Mouse (Mus musculus): Measurements from ENCODE around the gene Rprd1b. TPM values are rescaled to one million over a fixed set of nuclear protein-coding genes. Genes with fewer than 3 reads are reported as not detected.

Rprd1b gene
- polyA plus RNA-seq, 1 experiment, result 11.6 TPM

DNA sequence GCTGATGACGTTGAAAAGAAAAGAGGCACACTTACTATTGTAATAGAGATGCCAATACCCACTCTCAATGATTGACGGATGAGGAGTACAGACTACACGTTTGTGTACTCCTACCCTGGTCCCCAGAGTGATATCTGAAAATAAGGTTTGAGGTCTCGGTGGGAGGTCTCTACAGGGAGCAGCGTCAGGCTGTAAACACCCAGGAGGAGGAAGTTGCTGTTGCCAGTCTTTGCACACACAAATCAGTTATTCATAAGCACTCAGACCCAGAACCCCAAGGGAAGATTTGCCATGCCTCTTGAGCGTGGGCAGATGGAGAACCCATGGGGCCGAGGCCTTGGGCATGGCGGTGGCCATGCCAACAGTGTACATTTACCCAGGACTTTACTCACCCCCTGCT lies 56.2 kb downstream of the Rprd1b start:
- TF ChIP-seq MYOD1 (IDR thresholded peaks at IDR 0.05; ENCODE audit: control insufficient read depth in 1 of 3, insufficient read length in 2 of 3, low read depth in 2 of 3) (no peak), POLR2AphosphoS2 (IDR thresholded peaks at IDR 0.05; ENCODE audit: insufficient read length, low read depth) (no peak), REST (IDR thresholded peaks at IDR 0.05; ENCODE audit: insufficient read depth, insufficient read length) (no peak), USF1 (IDR thresholded peaks at IDR 0.05; ENCODE audit: low read depth) (no peak), MAX (IDR thresholded peaks at IDR 0.05; ENCODE audit: low read depth) (no peak), POLR2A (IDR thresholded peaks at IDR 0.05; ENCODE audit: insufficient read length, low read depth) (no peak), SRF (IDR thresholded peaks at IDR 0.05; ENCODE audit: control insufficient read depth, insufficient read length, low read depth) (no peak), TCF12 (IDR thresholded peaks at IDR 0.05; ENCODE audit: insufficient read depth, poor library complexity, severe bottlenecking) (no peak), TCF3 (IDR thresholded peaks at IDR 0.05; ENCODE audit: insufficient read length, low read depth) (no peak), MYOG (IDR thresholded peaks at IDR 0.05; ENCODE audit: control insufficient read depth in 1 of 3, insufficient read depth in 1 of 3, insufficient read length in 2 of 3, low read depth in 2 of 3) (no peak), CEBPB (IDR thresholded peaks at IDR 0.05; ENCODE audit: insufficient read depth, poor library complexity, severe bottlenecking) (no peak), E2F4 (IDR thresholded peaks at IDR 0.05; ENCODE audit: insufficient read depth) (no peak)
- no peaks in the 10 kb centered on the region for H3K79me2 ChIP-seq (ENCODE audit: control insufficient read depth, insufficient read depth)
- no peaks in the 10 kb centered on the region for H3K27me3 ChIP-seq (ENCODE audit: control insufficient read depth, insufficient read depth, insufficient read length)
- H3K4me3 ChIP-seq, result no peak overlapping the region
- H3K4me2 ChIP-seq (ENCODE audit: low read depth), result no peak overlapping the region
- no peaks in the 10 kb centered on the region for H3K36me3 ChIP-seq (ENCODE audit: control insufficient read depth, insufficient read depth)
- H3ac ChIP-seq (ENCODE audit: control insufficient read depth, insufficient read length), result no peak overlapping the region

DNA sequence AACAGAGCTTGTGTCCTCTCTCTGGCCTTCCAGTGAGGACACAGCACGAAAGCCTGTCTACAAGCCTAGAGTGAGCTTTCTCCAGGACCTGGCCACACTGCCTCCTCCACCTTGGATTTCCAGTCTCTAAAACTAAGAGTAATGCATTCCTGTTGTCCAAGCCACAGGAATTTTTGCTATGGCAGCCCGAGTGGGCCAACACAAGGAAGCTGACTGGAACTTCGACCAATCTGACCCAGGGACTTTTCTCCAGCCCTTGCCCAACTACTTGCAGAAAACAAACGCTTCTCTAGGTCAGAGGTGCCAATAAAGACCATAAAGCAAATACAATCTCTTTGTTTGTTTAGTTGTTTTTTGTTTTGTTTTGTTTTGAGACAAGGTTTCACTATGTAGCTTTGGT lies 61.8 kb downstream of the Rprd1b start:
- H3K4me2 ChIP-seq (ENCODE audit: low read depth), result no peak overlapping the region
- no peak overlapping the region for H3ac ChIP-seq (ENCODE audit: control insufficient read depth, insufficient read length)
- no peaks in the 10 kb centered on the region for H3K27me3 ChIP-seq (ENCODE audit: control insufficient read depth, insufficient read depth, insufficient read length)
- TF ChIP-seq USF1 (IDR thresholded peaks at IDR 0.05; ENCODE audit: low read depth) (no peak), POLR2A (IDR thresholded peaks at IDR 0.05; ENCODE audit: insufficient read length, low read depth) (no peak), TCF12 (IDR thresholded peaks at IDR 0.05; ENCODE audit: insufficient read depth, poor library complexity, severe bottlenecking) (no peak), E2F4 (IDR thresholded peaks at IDR 0.05; ENCODE audit: insufficient read depth) (no peak), MYOG (IDR thresholded peaks at IDR 0.05; ENCODE audit: control insufficient read depth in 1 of 3, insufficient read depth in 1 of 3, insufficient read length in 2 of 3, low read depth in 2 of 3) (no peak)
- no peaks in the 10 kb centered on the region for H3K36me3 ChIP-seq (ENCODE audit: control insufficient read depth, insufficient read depth)
- H3K4me3 ChIP-seq, result no peak overlapping the region
- H3K79me2 ChIP-seq (ENCODE audit: control insufficient read depth, insufficient read depth), result no peaks in the 10 kb centered on the region

DNA sequence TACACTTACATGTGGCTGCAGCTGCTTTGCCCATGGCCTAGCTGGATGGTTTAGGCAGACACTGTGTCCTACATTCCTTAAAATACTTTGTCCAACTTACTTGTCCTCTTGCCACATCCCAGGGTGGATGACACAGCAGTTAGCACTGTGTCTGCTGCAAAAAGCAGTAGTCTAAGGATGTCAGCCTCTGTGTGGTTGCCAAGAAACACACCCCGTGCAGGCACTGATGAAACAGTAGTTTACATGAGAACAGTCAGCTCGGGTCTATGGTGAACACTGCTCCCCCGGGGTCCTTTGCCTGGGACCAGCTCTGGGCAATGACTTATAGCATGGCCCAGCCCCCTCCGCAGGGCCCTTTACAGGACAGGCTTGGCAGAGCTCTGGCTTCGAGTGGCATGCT lies 65.0 kb downstream of the Rprd1b start:
- Histone ChIP-seq H3K79me2 (ENCODE audit: control insufficient read depth, insufficient read depth) (no peaks in the 10 kb centered on the region), H3K4me3 (no peak overlapping the region), H3K36me3 (ENCODE audit: control insufficient read depth, insufficient read depth) (no peaks in the 10 kb centered on the region), H3K4me2 (ENCODE audit: low read depth) (no peak overlapping the region), H3ac (ENCODE audit: control insufficient read depth, insufficient read length) (no peak overlapping the region), H3K27me3 (ENCODE audit: control insufficient read depth, insufficient read depth, insufficient read length) (no peaks in the 10 kb centered on the region)
- TF ChIP-seq USF1 (IDR thresholded peaks at IDR 0.05; ENCODE audit: low read depth) (no peak), MAX (IDR thresholded peaks at IDR 0.05; ENCODE audit: low read depth) (no peak), TCF3 (IDR thresholded peaks at IDR 0.05; ENCODE audit: insufficient read length, low read depth) (no peak), POLR2A (IDR thresholded peaks at IDR 0.05; ENCODE audit: insufficient read length, low read depth) (no peak), POLR2AphosphoS2 (IDR thresholded peaks at IDR 0.05; ENCODE audit: insufficient read length, low read depth) (no peak), MYOG (IDR thresholded peaks at IDR 0.05; ENCODE audit: control insufficient read depth in 1 of 3, insufficient read depth in 1 of 3, insufficient read length in 2 of 3, low read depth in 2 of 3) (no peak), MYOD1 (IDR thresholded peaks at IDR 0.05; ENCODE audit: control insufficient read depth in 1 of 3, insufficient read length in 2 of 3, low read depth in 2 of 3) (peak in 1 of 3 experiments; percentile 34)

DNA sequence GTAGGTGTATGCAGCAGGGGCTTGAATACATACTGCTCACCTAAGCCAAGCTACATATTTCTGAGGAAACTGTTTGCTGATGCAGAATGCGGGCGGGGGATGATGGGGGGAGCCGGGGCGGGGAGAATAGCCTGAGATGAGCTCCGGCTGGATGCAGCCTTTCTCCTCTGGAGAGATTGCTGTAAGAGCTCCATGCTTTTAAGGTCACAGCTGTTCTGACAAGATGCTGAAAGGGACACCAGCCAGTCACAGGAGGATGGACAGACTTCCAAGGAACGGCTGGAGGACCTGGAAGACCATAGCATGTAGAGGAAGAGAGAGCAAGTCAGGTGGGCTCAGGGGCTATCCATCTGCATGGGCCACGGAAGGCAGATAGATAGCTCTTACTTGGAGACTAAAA lies 66.0 kb downstream of the Rprd1b start:
- H3K36me3 ChIP-seq (ENCODE audit: control insufficient read depth, insufficient read depth), result no peaks in the 10 kb centered on the region
- no peak overlapping the region for H3K4me2 ChIP-seq (ENCODE audit: low read depth)
- no peak overlapping the region for H3K4me3 ChIP-seq
- H3K27me3 ChIP-seq (ENCODE audit: control insufficient read depth, insufficient read depth, insufficient read length), result no peaks in the 10 kb centered on the region
- H3ac ChIP-seq (ENCODE audit: control insufficient read depth, insufficient read length), result no peak overlapping the region
- no peaks in the 10 kb centered on the region for H3K79me2 ChIP-seq (ENCODE audit: control insufficient read depth, insufficient read depth)
- TF ChIP-seq USF1 (IDR thresholded peaks at IDR 0.05; ENCODE audit: low read depth), result no peak
- no peak for TF ChIP-seq REST (IDR thresholded peaks at IDR 0.05; ENCODE audit: insufficient read depth, insufficient read length)
- no peak for TF ChIP-seq CEBPB (IDR thresholded peaks at IDR 0.05; ENCODE audit: insufficient read depth, poor library complexity, severe bottlenecking)
- TF ChIP-seq E2F4 (IDR thresholded peaks at IDR 0.05; ENCODE audit: insufficient read depth), result no peak
- no peak for TF ChIP-seq TCF12 (IDR thresholded peaks at IDR 0.05; ENCODE audit: insufficient read depth, poor library complexity, severe bottlenecking)
- TF ChIP-seq SRF (IDR thresholded peaks at IDR 0.05; ENCODE audit: control insufficient read depth, insufficient read length, low read depth), result no peak
- no peak for TF ChIP-seq TCF3 (IDR thresholded peaks at IDR 0.05; ENCODE audit: insufficient read length, low read depth)
- no peak for TF ChIP-seq MYOD1 (IDR thresholded peaks at IDR 0.05; ENCODE audit: control insufficient read depth in 1 of 3, insufficient read length in 2 of 3, low read depth in 2 of 3)
- no peak for TF ChIP-seq MAX (IDR thresholded peaks at IDR 0.05; ENCODE audit: low read depth)
- TF ChIP-seq MYOG (IDR thresholded peaks at IDR 0.05; ENCODE audit: control insufficient read depth in 1 of 3, insufficient read depth in 1 of 3, insufficient read length in 2 of 3, low read depth in 2 of 3), result no peak
- no peak for TF ChIP-seq POLR2AphosphoS2 (IDR thresholded peaks at IDR 0.05; ENCODE audit: insufficient read length, low read depth)
- no peak for TF ChIP-seq POLR2A (IDR thresholded peaks at IDR 0.05; ENCODE audit: insufficient read length, low read depth)

DNA sequence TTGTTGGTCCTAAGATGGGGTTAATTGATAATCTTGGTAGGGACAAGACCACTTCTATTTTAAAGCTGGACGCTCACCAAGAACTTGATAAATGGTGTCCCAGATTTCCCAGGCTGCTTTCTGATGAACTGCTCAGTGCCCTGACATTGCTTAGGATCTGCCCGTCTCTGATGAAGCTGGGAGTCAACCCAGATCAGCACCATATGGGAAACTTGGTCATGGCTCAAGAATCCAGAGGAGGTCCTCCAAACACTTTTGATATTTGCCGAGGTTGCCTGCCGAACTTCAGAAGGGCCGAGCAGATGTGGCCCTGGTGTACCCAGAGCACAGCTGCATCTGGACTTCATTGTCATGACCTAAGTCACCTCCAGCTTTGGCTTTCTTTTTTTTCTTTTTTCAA lies 66.5 kb downstream of the Rprd1b start:
- Histone ChIP-seq H3K4me3 (no peak overlapping the region), H3K27me3 (ENCODE audit: control insufficient read depth, insufficient read depth, insufficient read length) (no peaks in the 10 kb centered on the region), H3ac (ENCODE audit: control insufficient read depth, insufficient read length) (no peak overlapping the region), H3K36me3 (ENCODE audit: control insufficient read depth, insufficient read depth) (no peaks in the 10 kb centered on the region), H3K4me2 (ENCODE audit: low read depth) (no peak overlapping the region), H3K79me2 (ENCODE audit: control insufficient read depth, insufficient read depth) (no peaks in the 10 kb centered on the region)
- no peak for TF ChIP-seq POLR2A (IDR thresholded peaks at IDR 0.05; ENCODE audit: insufficient read length, low read depth)
- no peak for TF ChIP-seq USF1 (IDR thresholded peaks at IDR 0.05; ENCODE audit: low read depth)
- no peak for TF ChIP-seq SRF (IDR thresholded peaks at IDR 0.05; ENCODE audit: control insufficient read depth, insufficient read length, low read depth)
- no peak for TF ChIP-seq E2F4 (IDR thresholded peaks at IDR 0.05; ENCODE audit: insufficient read depth)
- TF ChIP-seq MAX (IDR thresholded peaks at IDR 0.05; ENCODE audit: low read depth), result no peak
- no peak for TF ChIP-seq TCF3 (IDR thresholded peaks at IDR 0.05; ENCODE audit: insufficient read length, low read depth)
- TF ChIP-seq CEBPB (IDR thresholded peaks at IDR 0.05; ENCODE audit: insufficient read depth, poor library complexity, severe bottlenecking), result no peak
- no peak for TF ChIP-seq MYOG (IDR thresholded peaks at IDR 0.05; ENCODE audit: control insufficient read depth in 1 of 3, insufficient read depth in 1 of 3, insufficient read length in 2 of 3, low read depth in 2 of 3)
- no peak for TF ChIP-seq POLR2AphosphoS2 (IDR thresholded peaks at IDR 0.05; ENCODE audit: insufficient read length, low read depth)
- TF ChIP-seq TCF12 (IDR thresholded peaks at IDR 0.05; ENCODE audit: insufficient read depth, poor library complexity, severe bottlenecking), result no peak
- TF ChIP-seq REST (IDR thresholded peaks at IDR 0.05; ENCODE audit: insufficient read depth, insufficient read length), result no peak
- TF ChIP-seq MYOD1 (IDR thresholded peaks at IDR 0.05; ENCODE audit: control insufficient read depth in 1 of 3, insufficient read length in 2 of 3, low read depth in 2 of 3), result no peak
